Mouse (Mus musculus) embryonic facial prominence, embryonic 12.5 days (tissue): ENCODE data around the gene Lmod2. TPM values are rescaled to one million over a fixed set of nuclear protein-coding genes. Genes with fewer than 3 reads are reported as not detected.

Experiments
- ATAC-seq: fragments of 200-750 bp; cut with Nextera tagmentation; 2 replicates; pipeline ENCODE4 v1.8.0; 2017; ENCODE audit not compliant: insufficient number of reproducible peaks, insufficient read depth, low FRiP score, low TSS enrichment
- H3K27ac ChIP-seq: fragments of 300-500 bp; sonication (generic); 2 replicates; pipeline ENCODE4 v1.5.1; 2016; ENCODE audit warnings: mild to moderate bottlenecking
- H3K27me3 ChIP-seq: fragments of 300-500 bp; sonication (generic); 2 replicates; pipeline ENCODE4 v1.6.1; 2016; ENCODE audit warnings: mild to moderate bottlenecking, moderate library complexity
- H3K36me3 ChIP-seq: fragments of 300-500 bp; sonication (generic); 2 replicates; pipeline ENCODE4 v1.6.1; 2016; ENCODE audit warnings: mild to moderate bottlenecking
- H3K4me1 ChIP-seq: fragments of 300-500 bp; sonication (generic); 2 replicates; pipeline ENCODE4 v1.6.1; 2016
- H3K4me2 ChIP-seq: fragments of 300-500 bp; sonication (generic); replicated peaks from 2 replicates; pipeline ENCODE4 v1.6.1; 2016; ENCODE audit warnings: mild to moderate bottlenecking, moderate library complexity
- H3K4me3 ChIP-seq: fragments of 300-500 bp; sonication (generic); 2 replicates; pipeline ENCODE4 v1.5.1; 2016; ENCODE audit warnings: mild to moderate bottlenecking
- H3K9ac ChIP-seq: fragments of 300-500 bp; sonication (generic); 2 replicates; pipeline ENCODE4 v1.6.1; 2016; ENCODE audit warnings: mild to moderate bottlenecking, moderate library complexity
- H3K9me3 ChIP-seq: fragments of 300-500 bp; sonication (generic); 2 replicates; pipeline ENCODE4 v1.6.1; 2016; ENCODE audit warnings: mild to moderate bottlenecking, moderate library complexity
- WGBS: fragments of 180-500 bp; shearing (Covaris S2); methylation state at CpG from one replicate; pipeline ENCODE4 v1.1.7; 2016; 5-methylcytosine and 5-hydroxymethylcytosine counted together
- polyA plus RNA-seq: library from polyadenylated mRNA; unstranded; fragments of >200 nt; fragmentation: Nextera tagmentation; extraction: Ambion mirVana; gene quantifications from 2 replicates; pipeline ENCODE4 v1.2.1, GENCODE M21; 2016

Gene Lmod2
- polyA plus RNA-seq, 1 experiment from 2014 or later, result 0.18 TPM

- Histone ChIP-seq H3K9ac (no peak overlapping the region), H3K27ac (no peak overlapping the region), H3K27me3 (no peaks in the 10 kb centered on the region), H3K9me3 (no peaks in the 10 kb centered on the region), H3K4me3 (no peak overlapping the region), H3K4me2 (no peak overlapping the region), H3K36me3 (peaks cover 49% of the 10 kb centered on the region), H3K4me1 (no peaks in the 10 kb centered on the region)
- ATAC-seq, result no peak
- WGBS, result 66% methylated on average over 6 of the region's 6 CpGs
These were observed 21.9 kb downstream of the Lmod2 start for GRCm38 (mm10) chr6:24619285-24620045.

- H3K4me2 ChIP-seq, result no peak overlapping the region
- no peaks in the 10 kb centered on the region for H3K9me3 ChIP-seq
- H3K9ac ChIP-seq, result no peak overlapping the region
- H3K27me3 ChIP-seq, result no peaks in the 10 kb centered on the region
- no peak overlapping the region for H3K27ac ChIP-seq
- no peak for ATAC-seq
- no peaks in the 10 kb centered on the region for H3K4me1 ChIP-seq
- H3K36me3 ChIP-seq, result peaks cover 44% of the 10 kb centered on the region
- 93% methylated on average over 2 of the region's 2 CpGs for WGBS
- H3K4me3 ChIP-seq, result no peak overlapping the region
These were observed 23.4 kb downstream of the Lmod2 start for GRCm38 (mm10) chr6:24620936-24621335.

- Histone ChIP-seq H3K9me3 (no peaks in the 10 kb centered on the region), H3K9ac (no peak overlapping the region), H3K4me1 (no peaks in the 10 kb centered on the region), H3K27me3 (no peaks in the 10 kb centered on the region), H3K36me3 (peaks cover 35% of the 10 kb centered on the region), H3K4me3 (no peak overlapping the region), H3K4me2 (no peak overlapping the region), H3K27ac (no peak overlapping the region)
- ATAC-seq, result no peak
- 90% methylated on average over 2 of the region's 2 CpGs for WGBS
These were observed 24.5 kb downstream of the Lmod2 start for GRCm38 (mm10) chr6:24622098-24622497.

GRCm38 (mm10) chr6:24627586-24628030 is 30.0 kb downstream of the Lmod2 start:
- Histone ChIP-seq H3K4me3 (no peak overlapping the region), H3K27ac (no peak overlapping the region), H3K9ac (no peak overlapping the region), H3K4me1 (no peaks in the 10 kb centered on the region), H3K9me3 (no peaks in the 10 kb centered on the region), H3K4me2 (no peak overlapping the region), H3K27me3 (no peaks in the 10 kb centered on the region), H3K36me3 (peaks cover 16% of the 10 kb centered on the region)
- WGBS, result 68% methylated on average over 5 of the region's 5 CpGs
- no peak for ATAC-seq

GRCm38 (mm10) chr6:24628499-24628898 is 30.9 kb downstream of the Lmod2 start:
- H3K36me3 ChIP-seq, result peaks cover 18% of the 10 kb centered on the region
- H3K27me3 ChIP-seq, result no peaks in the 10 kb centered on the region
- H3K27ac ChIP-seq, result no peak overlapping the region
- no peak overlapping the region for H3K4me3 ChIP-seq
- ATAC-seq, result no peak
- WGBS, result 78% methylated on average over 1 of the region's 1 CpGs
- no peak overlapping the region for H3K4me2 ChIP-seq
- H3K9ac ChIP-seq, result no peak overlapping the region
- no peaks in the 10 kb centered on the region for H3K9me3 ChIP-seq
- H3K4me1 ChIP-seq, result no peaks in the 10 kb centered on the region

GRCm38 (mm10) chr6:24632061-24632460 is 34.5 kb downstream of the Lmod2 start:
- Histone ChIP-seq H3K9me3 (no peaks in the 10 kb centered on the region), H3K4me1 (no peaks in the 10 kb centered on the region), H3K4me2 (no peak overlapping the region), H3K9ac (no peak overlapping the region), H3K27ac (no peak overlapping the region), H3K27me3 (no peaks in the 10 kb centered on the region), H3K36me3 (peaks cover 14% of the 10 kb centered on the region; the same call in 1 of the 2 replicates), H3K4me3 (no peak overlapping the region)
- no peak for ATAC-seq
- WGBS, result 87% methylated on average over 4 of the region's 4 CpGs

GRCm38 (mm10) chr6:24634065-24634464 is 36.5 kb downstream of the Lmod2 start:
- Histone ChIP-seq H3K4me1 (no peaks in the 10 kb centered on the region), H3K9ac (no peak overlapping the region), H3K9me3 (no peaks in the 10 kb centered on the region), H3K4me3 (no peak overlapping the region), H3K36me3 (peaks cover 14% of the 10 kb centered on the region; the same call in 1 of the 2 replicates), H3K27me3 (no peaks in the 10 kb centered on the region), H3K27ac (no peak overlapping the region), H3K4me2 (no peak overlapping the region)
- ATAC-seq, result no peak
- 91% methylated on average over 3 of the region's 3 CpGs for WGBS

- no peak for ATAC-seq
- Histone ChIP-seq H3K9me3 (no peaks in the 10 kb centered on the region), H3K27me3 (no peaks in the 10 kb centered on the region), H3K4me3 (no peak overlapping the region), H3K27ac (no peak overlapping the region), H3K9ac (no peak overlapping the region), H3K36me3 (peaks cover 14% of the 10 kb centered on the region; the same call in 1 of the 2 replicates), H3K4me2 (no peak overlapping the region), H3K4me1 (no peaks in the 10 kb centered on the region)
- 89% methylated on average over 2 of the region's 2 CpGs for WGBS
These were observed 38.3 kb downstream of the Lmod2 start for GRCm38 (mm10) chr6:24635814-24636213.

GRCm38 (mm10) chr6:24641286-24641685 is 43.7 kb downstream of the Lmod2 start:
- no peaks in the 10 kb centered on the region for H3K27me3 ChIP-seq
- 90% methylated on average over 4 of the region's 4 CpGs for WGBS
- no peak for ATAC-seq
- no peak overlapping the region for H3K4me3 ChIP-seq
- H3K9ac ChIP-seq, result no peak overlapping the region
- no peak overlapping the region for H3K27ac ChIP-seq
- H3K4me2 ChIP-seq, result no peak overlapping the region
- no peaks in the 10 kb centered on the region for H3K4me1 ChIP-seq
- H3K9me3 ChIP-seq, result no peaks in the 10 kb centered on the region
- no peaks in the 10 kb centered on the region for H3K36me3 ChIP-seq

- no peak overlapping the region for H3K9ac ChIP-seq
- no peak for ATAC-seq
- no peak overlapping the region for H3K27ac ChIP-seq
- H3K4me1 ChIP-seq, result no peaks in the 10 kb centered on the region
- H3K4me3 ChIP-seq, result no peak overlapping the region
- no peak overlapping the region for H3K4me2 ChIP-seq
- no peaks in the 10 kb centered on the region for H3K36me3 ChIP-seq
- 88% methylated on average over 2 of the region's 2 CpGs for WGBS
- H3K27me3 ChIP-seq, result no peaks in the 10 kb centered on the region
- H3K9me3 ChIP-seq, result no peaks in the 10 kb centered on the region
These were observed 44.6 kb downstream of the Lmod2 start for GRCm38 (mm10) chr6:24642161-24642560.

GRCm38 (mm10) chr6:24642960-24643359 is 45.4 kb downstream of the Lmod2 start:
- Histone ChIP-seq H3K9ac (no peak overlapping the region), H3K27ac (no peak overlapping the region), H3K4me2 (no peak overlapping the region), H3K27me3 (no peaks in the 10 kb centered on the region), H3K4me3 (no peak overlapping the region), H3K36me3 (no peaks in the 10 kb centered on the region), H3K9me3 (no peaks in the 10 kb centered on the region), H3K4me1 (no peaks in the 10 kb centered on the region)
- 97% methylated on average over 3 of the region's 3 CpGs for WGBS
- no peak for ATAC-seq

- WGBS, result 91% methylated on average over 6 of the region's 6 CpGs
- Histone ChIP-seq H3K4me2 (no peak overlapping the region), H3K4me1 (no peaks in the 10 kb centered on the region), H3K36me3 (no peaks in the 10 kb centered on the region), H3K4me3 (no peak overlapping the region), H3K27me3 (no peaks in the 10 kb centered on the region), H3K27ac (no peak overlapping the region), H3K9ac (no peak overlapping the region), H3K9me3 (no peaks in the 10 kb centered on the region)
- ATAC-seq, result no peak
These were observed 47.9 kb downstream of the Lmod2 start for GRCm38 (mm10) chr6:24645346-24646053.
